Mouse (Mus musculus): Measurements from ENCODE around the gene Prkaa1.

DNA sequence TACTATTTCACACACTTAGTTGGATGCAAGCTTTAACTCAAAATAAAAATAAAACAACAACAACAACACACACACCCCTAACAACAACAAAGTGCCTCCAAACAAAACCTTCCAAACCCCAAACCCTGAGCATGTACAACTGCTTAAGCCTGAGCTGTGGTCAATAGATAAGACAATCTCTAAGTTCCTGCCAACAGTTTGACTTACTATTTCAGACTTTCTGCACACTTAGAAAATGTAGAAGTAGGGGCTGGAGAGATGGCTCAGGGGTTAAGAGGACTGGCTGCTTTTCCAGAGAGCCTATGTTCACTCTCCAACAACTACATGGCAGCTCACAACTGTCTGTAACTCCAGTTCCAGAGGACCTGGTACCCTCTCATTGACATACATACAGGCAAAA is 3.3 kb upstream of the Prkaa1 start:
- no peak for TF ChIP-seq CTCF (conservative IDR thresholded peaks at IDR 0.05; ENCODE audit: low read length)
- TF ChIP-seq NANOG (IDR thresholded peaks at IDR 0.05; ENCODE audit: borderline replicate concordance, low read length) = no peak
